Mouse (Mus musculus) kidney, adult 9 months (tissue): Measurements from ENCODE around the gene Myh3.

Source experiments
- DNase-seq: peaks from one replicate; pipeline ENCODE4 v3.0.0; 2022

Myh3 gene

GRCm38 (mm10) chr11:67145482-67146408 is 67.6 kb downstream of the Myh3 start:
- DNase-seq: no peak

DNA sequence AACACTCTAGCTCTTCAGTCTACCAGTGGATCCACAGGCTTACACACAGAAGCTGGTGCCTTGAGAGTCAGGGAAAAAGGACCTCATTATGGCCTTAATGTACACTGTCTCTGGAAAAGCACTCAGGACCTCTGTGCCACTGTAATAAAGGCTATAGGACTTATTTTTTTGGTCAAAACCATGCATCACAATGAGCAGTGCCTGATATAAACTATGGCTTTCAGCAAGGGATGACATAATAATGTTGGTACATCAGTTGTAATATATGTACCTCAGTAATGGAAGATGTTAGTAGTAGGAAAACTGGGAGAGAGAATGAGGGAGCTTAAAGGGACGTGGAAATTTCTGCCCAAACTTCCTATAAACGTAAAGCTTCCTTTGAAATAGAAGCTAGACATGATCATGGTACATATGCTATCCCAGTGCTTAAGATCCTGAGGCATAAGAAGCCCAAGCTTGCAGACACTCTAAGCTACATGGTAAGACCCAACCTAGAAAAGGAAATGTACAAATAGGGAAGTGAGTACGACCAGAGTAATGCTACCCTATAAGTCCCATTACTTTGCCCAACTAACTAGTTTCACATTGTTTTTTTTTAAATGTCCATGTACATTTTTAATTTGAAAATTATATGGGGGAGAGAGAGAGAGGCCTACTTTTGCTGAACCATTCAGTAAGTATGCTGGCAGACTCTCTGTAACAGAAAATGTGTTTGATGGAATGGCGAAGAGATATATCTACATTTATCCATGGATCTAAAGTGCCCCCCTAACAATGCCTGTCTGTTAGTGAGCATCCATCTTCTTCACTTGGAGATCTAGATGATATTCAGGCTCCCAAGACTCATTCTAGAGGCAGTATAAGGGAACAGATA is 68.5 kb downstream of the Myh3 start:
- DNase-seq: no peak

DNA sequence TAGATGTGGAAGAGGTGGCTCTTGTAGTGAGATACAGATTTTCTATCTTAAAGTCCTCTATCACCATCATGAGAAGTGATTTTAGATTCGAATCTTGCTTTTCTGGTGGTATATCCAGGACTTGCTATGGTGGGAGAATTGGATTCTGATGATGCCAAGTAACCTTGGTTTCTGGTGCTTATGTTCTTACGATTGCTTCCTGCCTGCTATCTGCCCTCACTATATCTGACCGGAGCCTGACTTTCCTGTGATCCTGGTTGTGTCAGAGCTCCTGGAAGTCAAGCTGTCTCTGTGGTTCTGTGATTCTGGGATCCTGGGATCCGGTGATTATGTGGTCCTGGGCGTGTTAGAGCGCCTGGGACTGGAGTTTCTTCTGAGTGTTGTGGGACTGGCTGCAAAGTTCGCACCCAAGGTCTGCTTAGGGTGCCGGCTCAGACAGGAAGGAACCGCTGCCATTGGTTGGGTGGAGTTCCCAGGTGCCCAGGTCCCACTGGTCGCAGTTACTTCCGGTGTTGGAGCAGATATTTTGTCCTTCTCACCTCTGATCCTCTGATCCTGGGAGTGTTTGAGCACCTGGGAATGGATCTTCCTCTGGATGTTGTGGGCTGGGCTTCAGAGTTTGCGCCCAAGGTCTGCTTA is 69.3 kb downstream of the Myh3 start:
- DNase-seq: no peak

GRCm38 (mm10) chr11:67148286-67149012 is 70.3 kb downstream of the Myh3 start:
- DNase-seq: no peak

DNA sequence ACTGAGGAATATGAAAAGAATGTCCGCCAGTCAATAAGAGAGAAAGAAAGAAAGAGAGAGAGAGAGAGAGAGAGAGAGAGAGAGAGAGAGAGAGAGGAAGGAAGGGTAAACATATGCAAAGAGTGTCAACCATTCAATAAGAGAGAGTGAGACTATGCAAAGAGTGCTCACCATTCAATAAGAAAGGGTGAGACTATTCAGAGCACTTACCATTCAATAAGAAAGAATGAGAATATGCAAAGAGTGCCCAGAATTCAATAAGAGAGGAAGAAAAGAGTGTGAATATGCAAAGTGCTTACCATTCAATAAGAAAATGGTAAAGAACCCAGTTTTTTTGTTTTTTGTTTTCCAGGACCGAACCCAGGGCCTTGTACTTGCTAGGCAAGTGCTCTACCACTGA is 72.1 kb downstream of the Myh3 start:
- no peak for DNase-seq

GRCm38 (mm10) chr11:67151159-67151558 is 73.1 kb downstream of the Myh3 start:
- no peak for DNase-seq
